Comparison of ENCODE assay signal across 10 mouse cellular contexts in genomic region chr5:3300801-3301457, GRCm38 (mm10). TPM values are rescaled to one million over a fixed set of nuclear protein-coding genes. Genes with fewer than 3 reads are reported as not detected.
DNase-seq lines count a peak whose midpoint lies in the region; ATAC-seq and TF ChIP-seq lines count a peak whose summit lies in the region.
"Had no signal": no experiment of that assay in that cellular context is flagged by ENCODE, and none has a peak within 500 bp of the region (broad histone marks: within the 10 kb centered on the region; RNA-seq: fewer than 3 reads in every experiment).

No protein-coding gene starts in this region.

- H3K4me3 ChIP-seq in lung, adult 2 months (replicated peaks; ENCODE audit: extremely low read depth, low read depth, low read length) = no peak overlapping the region
- H3K4me3 ChIP-seq in kidney, embryonic 14.5 days (ENCODE audit: low read length) = no peak overlapping the region
- no peak overlapping the region for H3K4me3 ChIP-seq in forebrain, embryonic 13.5 days
- H3K4me3 ChIP-seq: forebrain, embryonic 15.5 days had no signal

- H3K4me2 ChIP-seq in kidney, embryonic 14.5 days (replicated peaks; ENCODE audit: low read depth, low read length) = no peak overlapping the region
- H3K4me2 ChIP-seq in forebrain, embryonic 13.5 days = no peak overlapping the region
- H3K4me2 ChIP-seq: forebrain, embryonic 15.5 days had no signal

- no peak overlapping the region for H3K27ac ChIP-seq in kidney, embryonic 14.5 days (ENCODE audit: low read depth, low read length)
- H3K27ac ChIP-seq in forebrain, embryonic 13.5 days = no peak overlapping the region
- H3K27ac ChIP-seq: forebrain, embryonic 15.5 days; kidney, postnatal 0 days had no signal

- no peaks in the 10 kb centered on the region for H3K27me3 ChIP-seq in kidney, embryonic 14.5 days (ENCODE audit: control insufficient read depth, insufficient read depth, low read length)
- no peaks in the 10 kb centered on the region for H3K27me3 ChIP-seq in forebrain, embryonic 13.5 days
- H3K27me3 ChIP-seq: forebrain, embryonic 15.5 days had no signal

- H3K36me3 ChIP-seq in kidney, embryonic 14.5 days (ENCODE audit: control insufficient read depth, insufficient read depth, low read length) = no peaks in the 10 kb centered on the region
- no peaks in the 10 kb centered on the region for H3K36me3 ChIP-seq in forebrain, embryonic 13.5 days (ENCODE audit: poor library complexity, severe bottlenecking)
- H3K36me3 ChIP-seq: forebrain, embryonic 15.5 days had no signal

- no peak for TF ChIP-seq CTCF in lung, adult 2 months (IDR thresholded peaks at IDR 0.05; ENCODE audit: insufficient read depth, low read length)

- 56% methylated on average over 12 of the region's 12 CpGs for WGBS in lung, adult 2 months
- 82% methylated on average over 12 of the region's 12 CpGs for WGBS in kidney, embryonic 14.5 days
- WGBS in forebrain, embryonic 13.5 days = 90% methylated on average over 12 of the region's 12 CpGs

- peak; percentile 25 to 28 for DNase-seq in lung, adult 18-20 months
- no peak for DNase-seq in lung, adult 2 months
- DNase-seq in adrenal gland, postnatal 25 days = peak; percentile 29
- DNase-seq in lung, postnatal 10 days = peak; percentile 5
- DNase-seq in thymus, postnatal 10 days (ENCODE audit: low spot score in 2 of 2) = peak; percentile 18 to 32
- DNase-seq in embryo, embryonic 10.5 days (ENCODE audit: low spot score) = no peak

- no peak for TF ChIP-seq POLR2A in lung, adult 2 months (IDR thresholded peaks at IDR 0.05; ENCODE audit: borderline replicate concordance, extremely low read depth, low read depth, low read length)

- ATAC-seq in kidney, embryonic 14.5 days (ENCODE audit: low FRiP score, low TSS enrichment) = no peak
- ATAC-seq in forebrain, embryonic 13.5 days = no peak
- ATAC-seq: forebrain, embryonic 15.5 days had no signal

- H3K9me3 ChIP-seq in kidney, embryonic 14.5 days (ENCODE audit: control insufficient read depth, low read length) = 0 out of 2 replicates have a peak, but pooled peaks cover 3% of the 10 kb centered on the region
- H3K9me3 ChIP-seq in forebrain, embryonic 13.5 days (replicated peaks) = no peaks in the 10 kb centered on the region
- H3K9me3 ChIP-seq: forebrain, embryonic 15.5 days had no signal

- H3K4me1 ChIP-seq in lung, adult 2 months (ENCODE audit: control insufficient read depth, insufficient read depth, low read length) = no peaks in the 10 kb centered on the region
- H3K4me1 ChIP-seq in kidney, embryonic 14.5 days (ENCODE audit: control insufficient read depth, insufficient read depth, low read length) = no peaks in the 10 kb centered on the region
- no peaks in the 10 kb centered on the region for H3K4me1 ChIP-seq in forebrain, embryonic 13.5 days
- H3K4me1 ChIP-seq: forebrain, embryonic 15.5 days had no signal

- no peak overlapping the region for H3K9ac ChIP-seq in kidney, embryonic 14.5 days (ENCODE audit: low read depth, low read length)
- H3K9ac ChIP-seq in forebrain, embryonic 13.5 days = no peak overlapping the region
- H3K9ac ChIP-seq: forebrain, embryonic 15.5 days had no signal

RNA-seq across cellular contexts. Expression of gene Cdk6, which starts 40.4 kb away (rescaled TPM):
- 13.4 and 15.7 TPM in 2 replicates for polyA plus RNA-seq in lung, adult 2 months (2012; rRNA removed)
- total RNA-seq in adrenal gland, postnatal 25 days (2021) = 19.1 and 27.0 TPM in 2 replicates
- 18.6 and 23.4 TPM in 2 replicates for polyA plus RNA-seq in kidney, embryonic 14.5 days (2014; fragmentation: Nextera tagmentation; extraction: Ambion mirVana)
- 30.3 and 34.4 TPM in 2 replicates for polyA plus RNA-seq in forebrain, embryonic 13.5 days (2015; fragmentation: Nextera tagmentation; extraction: Ambion mirVana)

Comparison
In these comparisons a context has a peak if more than half of its experiments do, and no peak if none do; other contexts are left out.
1. DNase-seq: peak in lung, adult 18-20 months (2 of 2), adrenal gland, postnatal 25 days (single experiment), lung, postnatal 10 days (single experiment) and thymus, postnatal 10 days (2 of 2); none in lung, adult 2 months (single experiment) and embryo, embryonic 10.5 days (single experiment).